Mouse (Mus musculus) lung, postnatal 36 days (tissue): ENCODE data around the gene Slc25a12.

Source experiments
- DNase-seq: peaks from one replicate; pipeline ENCODE4 v3.0.0; 2022; ENCODE audit warnings: mixed read lengths

The Slc25a12 gene

GRCm38 (mm10) chr2:71304821-71305220 lies 62.7 kb downstream of the Slc25a12 start:
- DNase-seq = no peak

GRCm38 (mm10) chr2:71303221-71303620 lies 64.3 kb downstream of the Slc25a12 start:
- no peak for DNase-seq

DNA sequence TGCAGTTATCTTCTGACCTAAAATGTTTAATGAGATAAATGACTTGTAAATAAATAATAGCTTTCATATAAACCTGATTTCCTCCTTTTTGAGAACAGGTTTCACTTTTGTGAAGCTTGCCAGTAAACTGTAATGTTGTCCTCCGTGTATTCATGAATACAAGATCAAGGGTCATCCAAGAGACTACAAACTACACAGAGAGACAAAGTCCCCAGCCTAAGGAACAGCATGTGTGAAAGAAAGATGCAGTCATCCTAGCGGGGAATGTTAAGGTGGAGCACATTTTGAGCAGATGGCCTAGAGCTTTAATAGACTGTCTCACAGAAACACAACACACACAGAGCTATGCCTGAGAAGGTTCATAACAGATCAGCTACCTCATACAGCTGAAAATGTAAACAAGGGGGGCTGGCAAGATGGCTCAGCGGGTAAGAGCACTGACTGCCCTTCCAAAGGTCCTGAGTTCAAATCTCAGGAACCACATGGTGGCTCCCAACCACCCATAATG lies 65.3 kb downstream of the Slc25a12 start:
- DNase-seq = no peak

- DNase-seq = peak; percentile 10
These were observed 68.8 kb downstream of the Slc25a12 start for GRCm38 (mm10) chr2:71298729-71299128.

GRCm38 (mm10) chr2:71297501-71297900 lies 70.0 kb downstream of the Slc25a12 start:
- no peak for DNase-seq

- DNase-seq = no peak
These were observed 71.7 kb downstream of the Slc25a12 start for GRCm38 (mm10) chr2:71295844-71296243.

- no peak for DNase-seq
These were observed 73.1 kb downstream of the Slc25a12 start for GRCm38 (mm10) chr2:71294489-71294888.

GRCm38 (mm10) chr2:71293983-71294382 lies 73.6 kb downstream of the Slc25a12 start:
- no peak for DNase-seq

- no peak for DNase-seq
These were observed 76.0 kb downstream of the Slc25a12 start for GRCm38 (mm10) chr2:71291566-71291965.

- DNase-seq = no peak
These were observed 77.3 kb downstream of the Slc25a12 start for GRCm38 (mm10) chr2:71290107-71290775.

DNA sequence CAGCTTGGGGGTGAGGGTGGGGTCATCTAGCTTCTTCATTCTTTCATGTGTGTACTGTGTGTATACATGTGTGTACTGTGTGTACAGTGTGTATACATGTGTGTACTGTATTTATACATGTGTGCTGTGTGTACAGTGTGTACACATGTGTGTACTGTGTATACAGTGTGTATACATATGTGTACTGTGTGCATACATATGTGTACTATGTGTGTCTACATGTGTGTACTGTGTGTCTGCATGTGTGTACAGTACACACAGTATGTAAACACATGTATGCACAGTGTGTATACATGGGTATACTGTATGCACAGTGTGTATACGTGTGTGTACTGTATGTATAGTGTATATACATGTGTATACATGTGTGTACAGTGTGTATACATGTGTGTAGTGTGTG lies 85.6 kb downstream of the Slc25a12 start:
- DNase-seq = no peak

GRCm38 (mm10) chr2:71278791-71279775 lies 88.5 kb downstream of the Slc25a12 start:
- DNase-seq = peak; percentile 8

- DNase-seq = no peak
These were observed 91.8 kb downstream of the Slc25a12 start for GRCm38 (mm10) chr2:71275734-71276133.

DNA sequence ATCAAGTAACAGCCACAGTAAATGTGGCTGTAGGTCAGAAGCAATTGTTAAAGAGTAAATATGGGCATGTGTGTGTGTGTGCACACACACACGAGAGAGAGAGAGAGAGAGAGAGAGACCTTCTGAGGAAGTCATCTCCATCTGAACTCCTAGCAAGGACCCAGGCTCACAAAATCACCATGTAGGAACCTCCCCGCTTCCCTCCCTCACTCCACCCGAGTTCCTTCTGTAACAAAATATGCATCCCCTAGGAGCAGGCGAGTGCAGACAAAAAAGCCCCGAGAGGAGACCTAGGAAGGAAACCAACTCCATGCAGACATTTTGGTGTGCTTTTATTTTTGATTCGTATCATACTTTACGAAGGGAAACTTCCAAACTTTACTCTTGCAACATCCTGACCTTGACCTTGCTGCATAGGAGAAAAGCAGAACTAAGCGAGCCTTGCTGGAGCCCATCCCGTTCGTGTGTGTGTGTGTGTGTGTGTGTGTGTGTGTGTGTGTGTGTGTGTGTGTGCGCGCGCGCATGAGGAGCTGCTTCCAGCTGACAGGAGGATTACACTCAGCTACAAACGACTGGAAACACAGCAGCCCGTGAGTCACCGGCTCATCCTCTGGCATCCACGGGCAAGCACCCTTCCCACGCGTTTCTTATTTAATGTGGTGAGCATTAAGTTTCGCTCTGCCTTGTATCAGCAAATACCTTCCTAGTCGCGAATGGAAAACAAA lies 93.4 kb downstream of the Slc25a12 start:
- peak; percentile 65 for DNase-seq

GRCm38 (mm10) chr2:71270085-71270484 lies 97.5 kb downstream of the Slc25a12 start:
- no peak for DNase-seq

DNA sequence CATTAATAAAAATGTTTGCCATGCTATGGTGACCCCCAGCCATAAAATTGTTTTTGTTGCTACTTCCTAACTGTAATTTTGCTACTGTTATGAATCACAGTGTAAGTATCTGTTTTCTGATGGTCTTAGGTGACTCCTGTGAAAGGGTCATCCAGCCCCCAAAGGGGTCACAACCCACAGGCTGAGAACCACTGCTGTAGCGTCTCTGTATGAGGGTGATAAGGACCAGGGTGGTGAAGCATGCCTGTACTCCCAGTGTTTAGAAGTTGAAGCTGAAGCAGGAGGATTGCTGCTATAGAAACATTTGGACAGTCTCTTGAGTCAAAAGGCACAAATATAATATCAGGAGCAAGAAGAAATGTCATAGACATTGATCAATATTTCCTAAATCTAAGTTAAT lies 98.2 kb downstream of the Slc25a12 start:
- DNase-seq = no peak

DNA sequence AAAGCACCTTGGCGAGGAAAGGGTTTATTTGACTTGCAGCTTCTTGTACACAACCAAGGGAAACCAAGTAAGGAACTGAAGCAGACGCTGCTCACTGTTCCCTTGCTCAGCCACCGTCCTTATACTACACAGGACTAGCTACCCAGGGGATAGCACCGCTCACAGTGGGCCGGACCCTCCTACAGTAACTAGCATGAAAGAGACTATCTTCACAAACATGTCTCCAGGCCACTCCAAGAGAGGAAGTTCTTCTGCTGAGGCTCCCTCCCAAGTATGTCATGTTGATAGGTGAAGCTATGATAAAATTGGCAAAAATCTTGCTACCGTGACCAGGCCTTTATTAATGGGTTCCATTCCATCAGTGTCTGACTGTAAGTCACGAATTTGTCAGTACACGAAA lies 98.9 kb downstream of the Slc25a12 start:
- DNase-seq = no peak

DNA sequence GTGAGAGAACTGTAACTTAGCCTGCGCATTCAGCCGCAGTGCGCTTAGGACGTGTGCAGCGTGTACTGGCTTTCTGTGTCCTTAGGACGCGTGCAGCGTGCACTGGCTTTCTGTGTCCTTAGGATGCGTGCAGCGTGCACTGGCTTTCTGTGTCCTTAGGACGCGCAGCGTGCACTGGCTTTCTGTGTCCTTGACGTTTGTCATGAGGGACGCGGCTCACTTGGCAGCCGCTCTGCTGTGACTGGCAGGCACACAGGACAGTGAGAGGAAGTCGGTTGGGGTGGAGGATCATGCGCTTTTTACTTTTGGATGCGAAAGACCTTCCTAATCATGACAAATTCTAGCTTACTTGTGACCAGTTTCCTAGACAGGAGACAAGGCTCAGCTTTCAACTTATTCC lies 103.0 kb downstream of the Slc25a12 start:
- DNase-seq = no peak

DNA sequence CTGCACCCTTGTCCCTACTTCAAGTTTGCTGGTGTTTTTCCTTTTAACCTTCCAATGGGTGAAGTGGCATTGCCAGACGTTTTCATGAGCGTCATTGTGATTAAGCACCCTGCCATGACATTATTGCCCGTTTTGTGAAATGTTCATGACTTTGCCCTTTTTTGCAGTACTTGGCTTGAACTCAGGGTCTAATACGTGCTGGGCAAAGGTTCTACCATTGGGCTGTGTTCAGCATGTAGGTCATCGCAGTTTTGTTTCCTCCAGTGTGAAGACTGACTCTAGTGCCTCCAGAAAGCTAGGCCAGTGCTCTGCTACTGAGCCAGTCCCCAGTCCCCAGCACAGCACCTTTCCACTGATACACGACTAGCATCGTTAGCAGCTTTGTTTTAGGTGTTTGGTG lies 111.0 kb downstream of the Slc25a12 start:
- no peak for DNase-seq

GRCm38 (mm10) chr2:71254836-71255235 lies 112.7 kb downstream of the Slc25a12 start:
- no peak for DNase-seq

DNA sequence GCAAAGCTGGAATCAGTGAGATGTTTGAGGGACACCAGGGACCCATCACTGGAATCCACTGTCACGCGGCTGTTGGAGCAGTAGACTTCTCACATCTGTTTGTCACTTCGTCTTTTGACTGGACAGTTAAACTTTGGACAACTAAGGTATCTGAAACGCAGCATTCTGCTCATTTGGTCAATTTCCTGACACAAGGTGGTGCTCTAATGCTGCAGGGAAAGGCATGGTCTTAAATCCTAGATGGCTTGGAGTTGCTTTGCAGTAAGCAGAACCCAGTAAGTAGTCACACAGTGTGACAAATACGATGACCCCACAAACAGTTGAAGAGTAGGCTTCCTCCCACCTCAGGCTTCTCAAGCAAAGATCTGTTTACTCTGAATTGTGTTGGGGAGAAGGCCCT lies 116.7 kb downstream of the Slc25a12 start:
- DNase-seq = no peak

GRCm38 (mm10) chr2:71248071-71248470 lies 119.5 kb downstream of the Slc25a12 start:
- no peak for DNase-seq

DNA sequence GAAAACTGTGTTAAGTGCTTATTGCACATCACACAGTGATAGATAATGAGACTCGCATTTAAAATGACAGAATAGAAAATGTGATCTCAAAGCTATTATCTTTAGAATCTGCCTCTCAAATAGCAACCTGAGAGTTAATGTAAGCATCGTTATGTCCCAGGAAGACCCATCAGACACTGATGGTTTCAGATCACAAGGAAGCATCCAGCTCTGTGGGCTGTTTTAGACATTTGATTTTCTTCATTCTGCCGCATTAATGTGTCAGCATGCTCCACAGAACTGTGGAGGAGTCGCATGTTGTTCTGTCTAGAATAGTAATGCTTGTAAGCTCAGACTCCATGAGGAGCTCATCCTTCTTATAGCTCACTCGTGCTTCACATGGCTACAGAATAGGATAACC lies 121.5 kb downstream of the Slc25a12 start:
- no peak for DNase-seq
